Mouse (Mus musculus) gastrocnemius, postnatal 10 days (tissue): Measurements from ENCODE around the gene Klhl22. TPM values are rescaled to one million over a fixed set of nuclear protein-coding genes. Genes with fewer than 3 reads are reported as not detected.
A peak's percentile ranks its signal among the peaks of the same experiment; 100 is the strongest.

Experiments used
- DNase-seq: peaks from one replicate; pipeline ENCODE4 v3.0.0; 2021; ENCODE audit warnings: mixed read lengths
- total RNA-seq, 2 experiments: library from RNA; stranded (reverse); gene quantifications; 2 replicates each; pipeline ENCODE4 v1.2.3; 2021

Klhl22 gene
- total RNA-seq, 2 experiments from 2014 or later, result 22.5 to 28.3 TPM

- DNase-seq, result peak; percentile 41
Measured at GRCm38 (mm10) chr16:17802839-17803674, 43.6 kb downstream of the Klhl22 start.

GRCm38 (mm10) chr16:17803675-17804448 is 44.4 kb downstream of the Klhl22 start:
- no peak for DNase-seq

GRCm38 (mm10) chr16:17804449-17804912 is 45.1 kb downstream of the Klhl22 start:
- DNase-seq, result no peak

- DNase-seq, result no peak
Measured at GRCm38 (mm10) chr16:17804982-17805381, 45.6 kb downstream of the Klhl22 start.

GRCm38 (mm10) chr16:17806581-17807191 is 47.3 kb downstream of the Klhl22 start:
- DNase-seq, result peak; percentile 37

GRCm38 (mm10) chr16:17807192-17808009 is 48.0 kb downstream of the Klhl22 start:
- peak; percentile 87 for DNase-seq

GRCm38 (mm10) chr16:17809125-17809524 is 49.7 kb downstream of the Klhl22 start:
- DNase-seq, result no peak

GRCm38 (mm10) chr16:17809711-17810110 is 50.3 kb downstream of the Klhl22 start:
- peak; percentile 73 for DNase-seq

GRCm38 (mm10) chr16:17812120-17812519 is 52.7 kb downstream of the Klhl22 start:
- no peak for DNase-seq

GRCm38 (mm10) chr16:17813173-17813572 is 53.8 kb downstream of the Klhl22 start:
- DNase-seq, result peak; percentile 3

GRCm38 (mm10) chr16:17815411-17816402 is 56.3 kb downstream of the Klhl22 start:
- DNase-seq, result peak; percentile 79

- no peak for DNase-seq
Measured at GRCm38 (mm10) chr16:17816528-17816927, 57.1 kb downstream of the Klhl22 start.

GRCm38 (mm10) chr16:17826500-17826899 is 67.1 kb downstream of the Klhl22 start:
- no peak for DNase-seq

- DNase-seq, result no peak
Measured at GRCm38 (mm10) chr16:17828229-17828628, 68.8 kb downstream of the Klhl22 start.

GRCm38 (mm10) chr16:17828867-17829266 is 69.4 kb downstream of the Klhl22 start:
- DNase-seq, result no peak

- DNase-seq, result no peak
Measured at GRCm38 (mm10) chr16:17830385-17831178, 71.2 kb downstream of the Klhl22 start.

GRCm38 (mm10) chr16:17831781-17832180 is 72.4 kb downstream of the Klhl22 start:
- DNase-seq, result no peak

- no peak for DNase-seq
Measured at GRCm38 (mm10) chr16:17832821-17833220, 73.4 kb downstream of the Klhl22 start, which contains the start of gene B830017H08Rik. TSS of gene B830017H08Rik (plus strand) at chr16:17833121.

GRCm38 (mm10) chr16:17833321-17833680 is 73.9 kb downstream of the Klhl22 start:
- peak; percentile 29 for DNase-seq
